Comparison of ENCODE assay signal across 8 mouse cellular contexts in genomic region chrX:52911587-52912371, GRCm38 (mm10). TPM values are rescaled to one million over a fixed set of nuclear protein-coding genes. Genes with fewer than 3 reads are reported as not detected.
DNase-seq lines count a peak whose midpoint lies in the region; ATAC-seq lines count a peak whose summit lies in the region.

Phf6 (plus strand) TSS chrX:52912266.

- H3K36me3 ChIP-seq in forebrain, embryonic 10.5 days (replicated peaks) = no peaks in the 10 kb centered on the region
- no peaks in the 10 kb centered on the region for H3K36me3 ChIP-seq in heart, embryonic 15.5 days
- no peaks in the 10 kb centered on the region for H3K36me3 ChIP-seq in liver, embryonic 15.5 days (replicated peaks)
- H3K36me3 ChIP-seq in neural tube, embryonic 12.5 days = no peaks in the 10 kb centered on the region

- no peaks in the 10 kb centered on the region for H3K9me3 ChIP-seq in forebrain, embryonic 10.5 days
- H3K9me3 ChIP-seq in heart, embryonic 15.5 days (replicated peaks) = no peaks in the 10 kb centered on the region
- no peaks in the 10 kb centered on the region for H3K9me3 ChIP-seq in liver, embryonic 15.5 days (replicated peaks)
- no peaks in the 10 kb centered on the region for H3K9me3 ChIP-seq in neural tube, embryonic 12.5 days

- 20% methylated on average over 53 of the region's 54 CpGs for WGBS in forebrain, embryonic 10.5 days
- WGBS in heart, embryonic 15.5 days = 10% methylated on average over 48 of the region's 54 CpGs
- WGBS in liver, embryonic 15.5 days (ENCODE audit: insufficient replicate concordance) = 24% methylated on average over 54 of the region's 54 CpGs
- WGBS in neural tube, embryonic 12.5 days = 26% methylated on average over 54 of the region's 54 CpGs

- H3K9ac ChIP-seq in heart, embryonic 15.5 days = peak within 1 kb of the TSS; percentile 71
- peak within 1 kb of the TSS; percentile 85 for H3K9ac ChIP-seq in liver, embryonic 15.5 days
- peak within 1 kb of the TSS; percentile 78 for H3K9ac ChIP-seq in neural tube, embryonic 12.5 days

- peak within 1 kb of the TSS; percentile 68 for H3K4me2 ChIP-seq in heart, embryonic 15.5 days
- H3K4me2 ChIP-seq in liver, embryonic 15.5 days = peak within 1 kb of the TSS; percentile 81
- peak within 1 kb of the TSS; percentile 55 for H3K4me2 ChIP-seq in neural tube, embryonic 12.5 days (replicated peaks)

- peaks cover 16% of the 10 kb centered on the region; the same call in 1 of the 2 replicates for H3K4me1 ChIP-seq in forebrain, embryonic 10.5 days
- no peaks in the 10 kb centered on the region for H3K4me1 ChIP-seq in heart, embryonic 15.5 days (replicated peaks)
- 0 out of 2 replicates have a peak, but pooled peaks cover 7% of the 10 kb centered on the region for H3K4me1 ChIP-seq in liver, embryonic 15.5 days (replicated peaks)
- no peaks in the 10 kb centered on the region; the same call in 1 of the 2 replicates for H3K4me1 ChIP-seq in neural tube, embryonic 12.5 days

- peak within 1 kb of the TSS; percentile 70 for H3K4me3 ChIP-seq in forebrain, embryonic 10.5 days
- peak within 1 kb of the TSS; percentile 76 for H3K4me3 ChIP-seq in heart, embryonic 15.5 days
- H3K4me3 ChIP-seq in liver, embryonic 15.5 days (replicated peaks) = peak within 1 kb of the TSS; percentile 78
- peak within 1 kb of the TSS; percentile 62 for H3K4me3 ChIP-seq in neural tube, embryonic 12.5 days

- H3K27me3 ChIP-seq in forebrain, embryonic 10.5 days (ENCODE audit: poor library complexity, severe bottlenecking) = no peaks in the 10 kb centered on the region
- no peaks in the 10 kb centered on the region for H3K27me3 ChIP-seq in heart, embryonic 15.5 days
- H3K27me3 ChIP-seq in liver, embryonic 15.5 days = no peaks in the 10 kb centered on the region
- H3K27me3 ChIP-seq in neural tube, embryonic 12.5 days (replicated peaks) = no peaks in the 10 kb centered on the region

- DNase-seq in c-Kit-negative CD71-positive TER-119-positive erythroid progenitor cells, embryonic 14.5 days (ENCODE audit: low read depth, low spot score) = peak; percentile 73
- peak; percentile 83 for DNase-seq in forebrain, embryonic 10.5 days (ENCODE audit: extremely low spot score, low spot score)
- peak; percentile 90 to 93 for DNase-seq in kidney, postnatal 36 days
- DNase-seq in telencephalon, adult 2 months (ENCODE audit: low read depth, low spot score) = peak; percentile 79

- H3K27ac ChIP-seq in forebrain, embryonic 10.5 days = peak within 1 kb of the TSS; percentile 96
- H3K27ac ChIP-seq in heart, embryonic 15.5 days = peak within 1 kb of the TSS; percentile 86
- H3K27ac ChIP-seq in liver, embryonic 15.5 days (replicated peaks) = peak within 1 kb of the TSS; percentile 85
- peak within 1 kb of the TSS; percentile 87 for H3K27ac ChIP-seq in neural tube, embryonic 12.5 days

- ATAC-seq in CD4-positive, CD25-positive, alpha-beta regulatory T cell, adult 4 months = peak; percentile 89
- ATAC-seq in heart, embryonic 15.5 days (replicated peaks; ENCODE audit: insufficient number of reproducible peaks, insufficient read depth, low FRiP score, low read depth) = peak; percentile 99
- ATAC-seq in liver, embryonic 15.5 days (ENCODE audit: insufficient read depth) = peak; percentile 99
- ATAC-seq in neural tube, embryonic 12.5 days (ENCODE audit: low FRiP score, low read depth) = peak; percentile 99

RNA-seq across cellular contexts. Expression of gene Phf6, which starts in this region (rescaled TPM):
- 10 to 100 TPM; 34.9 to 40.1 TPM for polyA plus RNA-seq in CD4-positive, CD25-positive, alpha-beta regulatory T cell, adult 4 months (2017; shearing (Covaris generic))
- 104 and 108 TPM in 2 replicates for polyA plus RNA-seq in forebrain, embryonic 10.5 days (2016; fragmentation: Nextera tagmentation; extraction: Ambion mirVana)
- 13.2 and 16.7 TPM in 2 replicates for polyA plus RNA-seq in heart, embryonic 15.5 days (2015; fragmentation: Nextera tagmentation; extraction: Ambion mirVana)
- 7.6 and 8.6 TPM in 2 replicates for polyA plus RNA-seq in liver, embryonic 15.5 days (2015; fragmentation: Nextera tagmentation; extraction: Ambion mirVana)
- polyA plus RNA-seq in neural tube, embryonic 12.5 days (2016; fragmentation: Nextera tagmentation; extraction: Ambion mirVana) = 90.3 and 95.4 TPM in 2 replicates

Comparison
In these comparisons a context has a peak if more than half of its experiments do, and no peak if none do; other contexts are left out.
1. Peak in every context shown above with its lines: DNase-seq, ATAC-seq, H3K4me3 ChIP-seq and H3K27ac ChIP-seq.